Mouse (Mus musculus): ENCODE results near the gene Nos1ap.

DNA sequence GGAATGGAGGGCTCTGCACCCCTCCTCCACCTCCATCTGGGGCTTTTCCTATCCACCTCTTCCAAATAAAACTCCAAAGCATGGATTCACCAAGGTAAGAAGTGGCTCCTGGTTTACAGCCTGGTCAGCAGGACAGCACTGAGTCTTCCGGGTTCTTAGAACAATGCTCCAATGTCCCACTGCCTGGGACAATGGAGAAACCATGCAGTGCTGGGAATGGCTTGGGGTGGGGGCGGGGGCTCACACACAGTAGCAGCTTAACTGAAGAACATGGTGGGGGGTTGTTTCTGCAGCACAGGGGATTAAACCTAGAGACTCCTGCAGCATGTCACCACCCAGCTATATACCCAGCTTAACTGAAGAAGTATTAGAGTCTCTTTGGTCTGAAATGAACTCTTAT, 209.2 kb downstream of the Nos1ap start:
- TF ChIP-seq CTCF (IDR thresholded peaks at IDR 0.05; ENCODE audit: borderline replicate concordance, insufficient read depth, low read length): no peak
- TF ChIP-seq POLR2A (IDR thresholded peaks at IDR 0.05; ENCODE audit: low read depth, low read length): no peak

Measured in embryonic fibroblast, embryonic 13.5 days (primary cell).